Comparison of ENCODE assay signal across 19 mouse cellular contexts in the genomic region with DNA sequence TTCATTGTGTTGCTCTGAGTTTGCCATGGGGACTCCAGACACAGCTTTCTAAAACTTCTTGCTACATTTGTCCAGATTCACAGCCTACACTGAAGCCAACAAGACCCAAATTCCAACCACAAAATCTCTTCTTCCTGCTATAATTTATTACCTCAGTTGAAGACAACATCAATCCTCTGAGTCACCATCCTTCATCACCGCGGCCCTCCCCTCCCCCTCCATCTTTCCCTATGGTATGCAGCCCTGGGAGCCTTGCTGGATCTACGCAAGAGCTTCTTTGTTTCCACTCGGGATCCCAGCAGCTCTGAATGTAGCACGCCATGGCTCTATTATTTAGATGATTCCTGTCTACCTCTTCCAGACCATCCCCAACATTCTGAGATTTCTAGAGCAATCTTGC. TPM values are rescaled to one million over a fixed set of nuclear protein-coding genes. Genes with fewer than 3 reads are reported as not detected.
DNase-seq lines count a peak whose midpoint lies in the region.
"Had no signal": no experiment of that assay in that cellular context is flagged by ENCODE, and none has a peak within 500 bp of the region (broad histone marks: within the 10 kb centered on the region; RNA-seq: fewer than 3 reads in every experiment).

No protein-coding gene starts in this region.

- peak; percentile 12 for DNase-seq in adrenal gland, postnatal 10 days
- DNase-seq in adrenal gland, adult (ENCODE audit: inconsistent age in 2 of 2, low spot score in 1 of 2): no peak
- peak; percentile 65 for DNase-seq in 3134 (ENCODE audit: extremely low read depth, insufficient read length, low spot score)
- peak; percentile 58 for DNase-seq in Muller cell, postnatal 12 days (ENCODE audit: inconsistent ontology term)
- DNase-seq in adrenal gland, postnatal 36 days: peak; percentile 8 to 37
- DNase-seq in heart, postnatal 36 days: no peak
- DNase-seq in lung, adult 18-20 months: no peak
- DNase-seq: cerebellum, adult 18-20 months; cerebellum, postnatal 10 days; gastrocnemius, adult 2 months; gastrocnemius, postnatal 36 days; heart, adult 2 months; heart, postnatal 14 days; kidney, postnatal 25 days; liver; lung, embryonic 14.5 days; lung, postnatal 14 days; right cerebral cortex, postnatal 14 days; thymus, postnatal 4 days had no signal

- intact Hi-C loops in heart, postnatal 36 days (cut with DNase I): no loop called here

RNA-seq across cellular contexts. Expression of gene Bbx, which starts 49.2 kb away (rescaled TPM):
- 10 to 100 TPM; 25.2 to 30.3 TPM for total RNA-seq in adrenal gland, postnatal 10 days (2021)
- 10 to 100 TPM; 32.2 to 42.8 TPM for total RNA-seq in adrenal gland, postnatal 36 days (2021)
- 10 to 100 TPM; 11.2 to 16.6 TPM for total RNA-seq in heart, postnatal 36 days (2021)

Comparison
In these comparisons a context has a peak if more than half of its experiments do, and no peak if none do; other contexts are left out.
1. DNase-seq: peak in adrenal gland, postnatal 10 days (single experiment), 3134 (single experiment), Muller cell, postnatal 12 days (single experiment) and adrenal gland, postnatal 36 days (2 of 2); none in adrenal gland, adult (0 of 2), heart, postnatal 36 days (0 of 2) and lung, adult 18-20 months (0 of 2).